Mouse (Mus musculus) bone marrow, adult 2 months (tissue): Measurements from ENCODE around the gene Hspd1.

Experiments
- CTCF ChIP-seq: fragments of 200-500 bp; IDR thresholded peaks from 2 replicates; pipeline ENCODE4 v1.5.1; 2011; ENCODE audit warnings: low read length, control low read depth; ENCODE audit not compliant: control insufficient read depth, insufficient read depth
- POLR2A ChIP-seq: fragments of 200-500 bp; IDR thresholded peaks from 2 replicates; pipeline ENCODE4 v1.6.1; 2011; ENCODE audit warnings: low read depth, mild to moderate bottlenecking, control low read depth, low read length, borderline replicate concordance; ENCODE audit not compliant: control insufficient read depth

- TF ChIP-seq POLR2A: no peak
- TF ChIP-seq CTCF: no peak
Observed at GRCm38 (mm10) chr1:55053005-55053404, 35.0 kb downstream of the Hspd1 start.
